Mouse (Mus musculus) heart, embryonic 12.5 days (tissue): ENCODE measurements at regions not wholly inside any gene's neighbourhood (a gene's known extent, or its start where the extent isn't known, plus 50 kb on each side); places are given as distances from the start of the nearest gene placed in this dataset.

Experiments used
- ATAC-seq: fragments of 200-750 bp; cut with Nextera tagmentation; 2 replicates; pipeline ENCODE4 v1.8.0; 2017; ENCODE audit warnings: moderate TSS enrichment, moderate library complexity; ENCODE audit not compliant: insufficient number of reproducible peaks, low FRiP score
- H3K27ac ChIP-seq: fragments of 300-500 bp; sonication (generic); 2 replicates; pipeline ENCODE4 v1.5.1; 2016; ENCODE audit warnings: mild to moderate bottlenecking, moderate library complexity; ENCODE audit not compliant: poor library complexity, severe bottlenecking
- H3K27me3 ChIP-seq: fragments of 300-500 bp; sonication (generic); replicated peaks from 2 replicates; pipeline ENCODE4 v1.6.1; 2016; ENCODE audit warnings: mild to moderate bottlenecking, moderate library complexity
- H3K36me3 ChIP-seq: fragments of 300-500 bp; sonication (generic); 2 replicates; pipeline ENCODE4 v1.6.1; 2016; ENCODE audit warnings: mild to moderate bottlenecking, moderate library complexity
- H3K4me1 ChIP-seq: fragments of 300-500 bp; sonication (generic); replicated peaks from 2 replicates; pipeline ENCODE4 v1.6.1; 2016; ENCODE audit warnings: mild to moderate bottlenecking
- H3K4me2 ChIP-seq: fragments of 300-500 bp; sonication (generic); 2 replicates; pipeline ENCODE4 v1.6.1; 2016; ENCODE audit warnings: mild to moderate bottlenecking, moderate library complexity
- H3K4me3 ChIP-seq: fragments of 300-500 bp; sonication (generic); 2 replicates; pipeline ENCODE4 v1.5.1; 2016; ENCODE audit warnings: mild to moderate bottlenecking
- H3K9ac ChIP-seq: fragments of 300-500 bp; sonication (generic); 2 replicates; pipeline ENCODE4 v1.6.1; 2016; ENCODE audit warnings: mild to moderate bottlenecking, moderate library complexity
- H3K9me3 ChIP-seq: fragments of 300-500 bp; sonication (generic); replicated peaks from 2 replicates; pipeline ENCODE4 v1.6.1; 2016; ENCODE audit warnings: mild to moderate bottlenecking, moderate library complexity
- WGBS: fragments of 180-500 bp; shearing (Covaris S2); methylation state at CpG from one replicate; pipeline ENCODE4 v1.1.7; 2016; 5-methylcytosine and 5-hydroxymethylcytosine counted together

- no peak overlapping the region for H3K27ac ChIP-seq
- H3K4me1 ChIP-seq, result no peaks in the 10 kb centered on the region; the same call in 1 of the 2 replicates
- no peak for ATAC-seq
- no peaks in the 10 kb centered on the region for H3K9me3 ChIP-seq
- H3K9ac ChIP-seq, result no peak overlapping the region
- no peak overlapping the region for H3K4me2 ChIP-seq
- no peaks in the 10 kb centered on the region for H3K27me3 ChIP-seq
- 64% methylated on average over 2 of the region's 2 CpGs for WGBS
- H3K4me3 ChIP-seq, result no peak overlapping the region
- no peaks in the 10 kb centered on the region for H3K36me3 ChIP-seq
Observed at GRCm38 (mm10) chr6:147788095-147788494, 259.0 kb upstream of the Far2 start.

GRCm38 (mm10) chr6:147789112-147789511 is 257.9 kb upstream of the Far2 start:
- Histone ChIP-seq H3K4me1 (no peaks in the 10 kb centered on the region), H3K27me3 (0 out of 2 replicates have a peak, but pooled peaks cover 2% of the 10 kb centered on the region), H3K4me2 (no peak overlapping the region), H3K36me3 (no peaks in the 10 kb centered on the region), H3K9me3 (no peaks in the 10 kb centered on the region), H3K4me3 (no peak overlapping the region), H3K27ac (no peak overlapping the region), H3K9ac (no peak overlapping the region)
- WGBS, result 46% methylated on average over 6 of the region's 6 CpGs
- ATAC-seq, result no peak

GRCm38 (mm10) chr6:147793811-147794210 is 253.2 kb upstream of the Far2 start:
- 70% methylated on average over 3 of the region's 3 CpGs for WGBS
- no peak for ATAC-seq

GRCm38 (mm10) chr6:147794351-147794750 is 252.7 kb upstream of the Far2 start:
- 0 out of 2 replicates have a peak, but pooled peaks cover 2% of the 10 kb centered on the region for H3K27me3 ChIP-seq
- ATAC-seq, result no peak
- H3K4me2 ChIP-seq, result no peak overlapping the region
- no peak overlapping the region for H3K4me3 ChIP-seq
- no peak overlapping the region for H3K9ac ChIP-seq
- H3K27ac ChIP-seq, result no peak overlapping the region
- H3K36me3 ChIP-seq, result no peaks in the 10 kb centered on the region
- WGBS, result 68% methylated on average over 4 of the region's 4 CpGs
- no peaks in the 10 kb centered on the region for H3K4me1 ChIP-seq
- H3K9me3 ChIP-seq, result no peaks in the 10 kb centered on the region

More at GRCm38 (mm10) chr6:147793811-147794210, 253.2 kb upstream of the Far2 start:
- Histone ChIP-seq H3K9me3 (no peaks in the 10 kb centered on the region), H3K4me3 (no peak overlapping the region), H3K9ac (no peak overlapping the region), H3K27me3 (0 out of 2 replicates have a peak, but pooled peaks cover 2% of the 10 kb centered on the region), H3K36me3 (no peaks in the 10 kb centered on the region), H3K4me2 (no peak overlapping the region), H3K4me1 (no peaks in the 10 kb centered on the region), H3K27ac (no peak overlapping the region)

- 82% methylated on average over 9 of the region's 9 CpGs for WGBS
- H3K4me1 ChIP-seq, result no peaks in the 10 kb centered on the region
- H3K4me3 ChIP-seq, result no peak overlapping the region
- no peak overlapping the region for H3K4me2 ChIP-seq
- H3K9ac ChIP-seq, result no peak overlapping the region
- ATAC-seq, result no peak
- H3K9me3 ChIP-seq, result no peaks in the 10 kb centered on the region
- H3K27me3 ChIP-seq, result no peaks in the 10 kb centered on the region
- H3K36me3 ChIP-seq, result no peaks in the 10 kb centered on the region
- H3K27ac ChIP-seq, result no peak overlapping the region
Observed at GRCm38 (mm10) chr6:147799009-147799727, 247.9 kb upstream of the Far2 start.

GRCm38 (mm10) chr6:147799861-147800260 is 247.2 kb upstream of the Far2 start:
- 63% methylated on average over 6 of the region's 6 CpGs for WGBS
- no peak for ATAC-seq
- no peak overlapping the region for H3K9ac ChIP-seq
- no peaks in the 10 kb centered on the region for H3K27me3 ChIP-seq
- no peak overlapping the region for H3K4me2 ChIP-seq
- H3K4me1 ChIP-seq, result no peaks in the 10 kb centered on the region
- no peaks in the 10 kb centered on the region for H3K9me3 ChIP-seq
- no peak overlapping the region for H3K4me3 ChIP-seq
- no peak overlapping the region for H3K27ac ChIP-seq
- no peaks in the 10 kb centered on the region for H3K36me3 ChIP-seq

GRCm38 (mm10) chr6:147800846-147801245 is 246.2 kb upstream of the Far2 start:
- H3K4me2 ChIP-seq, result no peak overlapping the region
- ATAC-seq, result no peak
- H3K4me3 ChIP-seq, result no peak overlapping the region
- no peaks in the 10 kb centered on the region for H3K36me3 ChIP-seq
- 78% methylated on average over 5 of the region's 5 CpGs for WGBS
- H3K9ac ChIP-seq, result no peak overlapping the region
- H3K9me3 ChIP-seq, result no peaks in the 10 kb centered on the region
- H3K4me1 ChIP-seq, result no peaks in the 10 kb centered on the region
- no peaks in the 10 kb centered on the region for H3K27me3 ChIP-seq
- no peak overlapping the region for H3K27ac ChIP-seq

GRCm38 (mm10) chr6:147803893-147804292 is 243.2 kb upstream of the Far2 start:
- Histone ChIP-seq H3K9ac (no peak overlapping the region), H3K27me3 (no peaks in the 10 kb centered on the region), H3K4me3 (no peak overlapping the region), H3K4me1 (no peaks in the 10 kb centered on the region; the same call in 1 of the 2 replicates), H3K9me3 (no peaks in the 10 kb centered on the region), H3K27ac (no peak overlapping the region), H3K4me2 (no peak overlapping the region), H3K36me3 (no peaks in the 10 kb centered on the region)
- no peak for ATAC-seq
- WGBS, result 69% methylated on average over 2 of the region's 2 CpGs

GRCm38 (mm10) chr6:147810710-147811109 is 236.3 kb upstream of the Far2 start:
- no peak overlapping the region for H3K9ac ChIP-seq
- no peaks in the 10 kb centered on the region for H3K9me3 ChIP-seq
- no peaks in the 10 kb centered on the region; the same call in 1 of the 2 replicates for H3K4me1 ChIP-seq
- H3K27ac ChIP-seq, result no peak overlapping the region
- peaks cover 3% of the 10 kb centered on the region; the same call in 1 of the 2 replicates for H3K27me3 ChIP-seq
- no peak for ATAC-seq
- H3K4me3 ChIP-seq, result no peak overlapping the region
- H3K4me2 ChIP-seq, result no peak overlapping the region
- WGBS, result 19% methylated on average over 1 of the region's 1 CpGs
- H3K36me3 ChIP-seq, result no peaks in the 10 kb centered on the region

- WGBS, result 72% methylated on average over 7 of the region's 7 CpGs
Observed at GRCm38 (mm10) chr6:147816861-147817260, 230.2 kb upstream of the Far2 start.

GRCm38 (mm10) chr6:147817262-147817661 is 229.8 kb upstream of the Far2 start:
- Histone ChIP-seq H3K4me2 (no peak overlapping the region), H3K27me3 (no peaks in the 10 kb centered on the region), H3K4me3 (no peak overlapping the region), H3K9me3 (no peaks in the 10 kb centered on the region), H3K27ac (no peak overlapping the region), H3K36me3 (no peaks in the 10 kb centered on the region), H3K9ac (no peak overlapping the region), H3K4me1 (0 out of 2 replicates have a peak, but pooled peaks cover 5% of the 10 kb centered on the region)
- no peak for ATAC-seq

More at GRCm38 (mm10) chr6:147816861-147817260, 230.2 kb upstream of the Far2 start:
- Histone ChIP-seq H3K36me3 (no peaks in the 10 kb centered on the region), H3K27ac (no peak overlapping the region), H3K27me3 (no peaks in the 10 kb centered on the region), H3K4me1 (0 out of 2 replicates have a peak, but pooled peaks cover under 1% of the 10 kb centered on the region), H3K4me3 (no peak overlapping the region), H3K9me3 (no peaks in the 10 kb centered on the region), H3K4me2 (no peak overlapping the region), H3K9ac (no peak overlapping the region)
- ATAC-seq, result no peak
